Mouse (Mus musculus) MEL (cell line): ENCODE data around the gene Adamtsl4.

ENCODE experiments used
- BHLHE40 ChIP-seq: IDR thresholded peaks from 2 replicates; pipeline ENCODE4 v1.6.1; 2012; ENCODE audit warnings: low read depth, mild to moderate bottlenecking, inconsistent platforms, low read length, improper control_type of control experiment, borderline replicate concordance
- CTCF ChIP-seq, 3 experiments: IDR thresholded peaks in 2 of 3; conservative IDR thresholded peaks in 1 of 3; 2 replicates each; pipeline ENCODE4 v1.5.1; 2011 to 2012; ENCODE audit warnings: low read length in 3 of 3, low read depth in 2 of 3, mild to moderate bottlenecking in 2 of 3, improper control_type of control experiment in 1 of 3, inconsistent platforms in 1 of 3, mixed read lengths in 1 of 3, moderate library complexity in 1 of 3; ENCODE audit not compliant: control insufficient read depth in 1 of 3, insufficient read depth in 1 of 3, poor library complexity in 1 of 3, severe bottlenecking in 1 of 3
- MEF2A ChIP-seq: IDR thresholded peaks from 2 replicates; pipeline ENCODE4 v1.6.1; 2014; ENCODE audit warnings: low read depth, mild to moderate bottlenecking, inconsistent platforms, low read length, improper control_type of control experiment; ENCODE audit not compliant: poor library complexity, insufficient replicate concordance, severe bottlenecking; ENCODE audit errors: extremely low read depth
- NELFE ChIP-seq: IDR thresholded peaks from 2 replicates; pipeline ENCODE4 v1.6.1; 2011; ENCODE audit warnings: low read depth, low read length, improper control_type of control experiment
- POLR2A ChIP-seq, 2 experiments: IDR thresholded peaks; 2 replicates each; pipeline ENCODE4 v1.6.1; 2011 to 2012; ENCODE audit warnings: low read length in 2 of 2, mild to moderate bottlenecking in 2 of 2, control low read depth in 1 of 2, improper control_type of control experiment in 1 of 2, low read depth in 1 of 2, moderate library complexity in 1 of 2; ENCODE audit not compliant: control insufficient read depth in 1 of 2, insufficient read depth in 1 of 2, poor library complexity in 1 of 2
- SMC3 ChIP-seq: IDR thresholded peaks from 2 replicates; pipeline ENCODE4 v1.6.1; 2011; ENCODE audit warnings: low read depth, low read length, improper control_type of control experiment
- ZNF384 ChIP-seq: IDR thresholded peaks from 2 replicates; pipeline ENCODE4 v1.6.1; 2012; ENCODE audit warnings: low read depth, mild to moderate bottlenecking, inconsistent platforms, low read length, improper control_type of control experiment

DNA sequence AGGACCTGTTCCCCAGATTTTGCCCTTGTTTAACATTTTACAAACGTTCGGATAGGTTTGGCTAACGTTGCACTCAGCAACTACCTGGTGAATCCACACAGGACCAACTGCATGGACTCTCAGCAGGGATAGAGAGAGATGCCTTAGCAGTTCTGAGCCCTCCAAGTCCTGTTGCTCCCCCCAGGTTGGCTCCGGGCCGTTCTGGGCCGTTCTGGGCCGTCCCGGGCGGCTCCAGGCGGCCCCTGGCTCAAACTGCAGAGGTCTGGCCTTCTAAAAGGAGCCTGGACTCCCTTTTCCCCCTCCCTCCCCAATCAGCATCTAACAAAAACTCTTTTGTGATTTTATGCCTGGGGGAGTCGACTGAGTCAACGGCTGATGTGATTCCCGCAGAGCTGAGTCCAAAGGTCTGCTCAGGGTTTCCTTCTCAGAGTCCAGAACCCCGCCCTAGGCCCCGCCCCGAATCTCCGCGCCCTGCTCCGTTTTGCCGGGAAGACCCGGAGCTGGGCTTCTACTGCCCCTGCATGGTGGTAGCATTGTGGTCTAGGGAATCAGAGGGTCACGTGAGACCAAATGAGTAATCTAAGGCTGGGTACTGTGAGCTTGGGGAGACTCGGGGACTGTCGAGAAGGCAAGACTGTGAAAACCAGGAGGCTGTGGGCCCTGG, 14.3 kb upstream of the Adamtsl4 start:
- TF ChIP-seq ZNF384: no peak
- no peak for TF ChIP-seq SMC3
- TF ChIP-seq CTCF (IDR thresholded peaks at IDR 0.05 in 2 of 3, conservative IDR thresholded peaks at IDR 0.05 in 1 of 3; ENCODE audit: control insufficient read depth in 1 of 3, insufficient read depth in 1 of 3, low read depth in 2 of 3, low read length in 3 of 3, poor library complexity in 1 of 3, severe bottlenecking in 1 of 3): no peak
- TF ChIP-seq BHLHE40: no peak
- TF ChIP-seq POLR2A (IDR thresholded peaks at IDR 0.05; ENCODE audit: control insufficient read depth in 1 of 2, insufficient read depth in 1 of 2, low read depth in 1 of 2, low read length in 2 of 2, poor library complexity in 1 of 2): no peak
- TF ChIP-seq NELFE: no peak
- no peak for TF ChIP-seq MEF2A
